Mouse (Mus musculus): ENCODE data around the gene Mphosph8. TPM values are rescaled to one million over a fixed set of nuclear protein-coding genes. Genes with fewer than 3 reads are reported as not detected.

Mphosph8 gene
- polyA plus RNA-seq, 1 experiment from 2014 or later, result 25.4 TPM

DNA sequence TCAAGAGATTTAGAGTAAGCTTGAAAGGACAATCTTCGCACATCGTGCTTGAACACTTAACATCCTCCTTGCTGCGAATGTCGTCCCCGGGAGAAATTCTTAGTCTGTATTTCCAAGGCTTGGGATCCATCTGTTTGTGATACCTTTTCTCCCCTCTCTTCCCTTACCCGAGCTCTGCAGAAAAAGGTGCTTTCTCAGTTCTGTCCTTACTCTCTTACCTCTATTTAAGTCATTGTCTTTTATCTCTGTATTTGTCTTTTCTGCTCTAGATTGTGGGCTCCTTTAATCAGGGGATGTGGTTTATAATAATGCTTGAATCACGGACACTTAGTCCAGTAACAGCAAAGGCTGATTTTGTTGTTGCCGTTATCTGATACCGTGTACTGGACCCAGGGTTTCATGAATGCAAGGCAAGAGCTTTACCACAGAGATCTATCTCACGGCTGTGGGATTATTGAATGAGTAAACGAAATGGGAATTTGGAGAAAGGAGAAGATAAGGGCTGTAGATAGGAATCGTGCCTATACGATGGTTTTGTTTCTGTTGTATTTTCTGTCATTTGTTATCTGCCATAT lies 1.1 kb downstream of the Mphosph8 start:
- no peak for ATAC-seq (replicated peaks; ENCODE audit: extremely low read depth, insufficient read depth, low FRiP score)
- H3K9ac ChIP-seq (ENCODE audit: low read length), result peak overlapping the region; percentile 93
- peak overlapping the region; percentile 93 for H3K27ac ChIP-seq (ENCODE audit: low read length)
- peaks cover 13% of the 10 kb centered on the region for H3K4me1 ChIP-seq (ENCODE audit: control insufficient read depth, insufficient read depth, low read length)
- 2% methylated on average over 13 of the region's 13 CpGs for WGBS
- H3K9me3 ChIP-seq (replicated peaks; ENCODE audit: control insufficient read depth, low read length), result no peaks in the 10 kb centered on the region
- H3K4me3 ChIP-seq (ENCODE audit: low read length), result peak overlapping the region; percentile 98
- H3K36me3 ChIP-seq (ENCODE audit: control insufficient read depth, insufficient read depth), result peaks cover 8% of the 10 kb centered on the region
- peak overlapping the region; percentile 91 for H3K4me2 ChIP-seq (ENCODE audit: low read depth, low read length)
- H3K27me3 ChIP-seq (ENCODE audit: control insufficient read depth, insufficient read depth, low read length), result no peaks in the 10 kb centered on the region

DNA sequence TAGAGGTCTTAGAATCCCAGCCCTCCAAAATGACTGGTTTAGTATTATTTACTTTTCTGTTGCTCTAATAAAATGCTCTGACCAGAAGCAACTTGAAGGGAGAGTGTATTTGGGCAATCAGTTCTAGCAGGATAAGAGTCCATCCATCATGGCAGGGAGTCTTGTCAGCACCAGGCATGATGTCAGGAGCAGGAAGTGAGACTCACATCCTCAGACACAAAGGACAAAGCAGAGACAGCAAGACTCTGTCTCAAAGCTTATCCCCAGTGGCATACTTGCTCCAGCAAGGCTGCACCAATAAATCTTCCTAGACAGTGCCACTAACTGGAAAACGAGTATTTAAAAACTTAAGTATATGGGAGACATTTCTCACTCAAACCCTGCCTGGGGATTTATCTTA lies 17.4 kb downstream of the Mphosph8 start:
- no peaks in the 10 kb centered on the region for H3K4me1 ChIP-seq (ENCODE audit: control insufficient read depth, insufficient read depth, low read length)
- H3K27me3 ChIP-seq (ENCODE audit: control insufficient read depth, insufficient read depth, low read length), result no peaks in the 10 kb centered on the region
- H3K9me3 ChIP-seq (replicated peaks; ENCODE audit: control insufficient read depth, low read length), result no peaks in the 10 kb centered on the region
- H3K36me3 ChIP-seq (ENCODE audit: control insufficient read depth, insufficient read depth), result peaks cover 58% of the 10 kb centered on the region
- 50% methylated on average over 1 of the region's 1 CpGs for WGBS
- no peak overlapping the region for H3K27ac ChIP-seq (ENCODE audit: low read length)
- no peak overlapping the region for H3K4me2 ChIP-seq (ENCODE audit: low read depth, low read length)
- H3K4me3 ChIP-seq (ENCODE audit: low read length), result no peak overlapping the region
- no peak overlapping the region for H3K9ac ChIP-seq (ENCODE audit: low read length)
- no peak for ATAC-seq (replicated peaks; ENCODE audit: extremely low read depth, insufficient read depth, low FRiP score)

DNA sequence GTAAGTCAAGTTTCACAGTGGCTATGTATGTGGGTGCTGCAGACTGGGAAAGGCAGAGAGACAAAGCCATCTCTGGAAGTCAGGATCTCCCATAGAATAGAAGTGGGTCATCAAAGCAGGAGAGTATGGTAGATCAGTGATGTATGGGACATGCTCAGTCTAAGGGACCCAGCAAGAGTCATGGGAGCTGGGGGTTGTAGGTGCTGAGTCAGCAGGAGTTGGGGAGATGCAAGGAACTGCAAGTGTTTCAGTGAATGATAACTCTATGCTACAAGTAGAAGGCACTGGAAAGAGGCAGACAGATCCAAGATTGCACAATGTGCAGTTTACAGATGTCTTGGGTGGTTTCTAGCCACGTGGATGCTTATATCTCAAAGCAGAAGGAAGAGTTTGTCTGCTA lies 21.1 kb downstream of the Mphosph8 start:
- H3K9ac ChIP-seq (ENCODE audit: low read length), result no peak overlapping the region
- ATAC-seq (replicated peaks; ENCODE audit: extremely low read depth, insufficient read depth, low FRiP score), result no peak
- H3K36me3 ChIP-seq (ENCODE audit: control insufficient read depth, insufficient read depth), result peaks cover 61% of the 10 kb centered on the region
- H3K27ac ChIP-seq (ENCODE audit: low read length), result no peak overlapping the region
- no peak overlapping the region for H3K4me2 ChIP-seq (ENCODE audit: low read depth, low read length)
- no peaks in the 10 kb centered on the region for H3K9me3 ChIP-seq (replicated peaks; ENCODE audit: control insufficient read depth, low read length)
- H3K4me3 ChIP-seq (ENCODE audit: low read length), result no peak overlapping the region
- no peaks in the 10 kb centered on the region for H3K4me1 ChIP-seq (ENCODE audit: control insufficient read depth, insufficient read depth, low read length)
- WGBS, result 80% methylated on average over 1 of the region's 1 CpGs
- no peaks in the 10 kb centered on the region for H3K27me3 ChIP-seq (ENCODE audit: control insufficient read depth, insufficient read depth, low read length)

DNA sequence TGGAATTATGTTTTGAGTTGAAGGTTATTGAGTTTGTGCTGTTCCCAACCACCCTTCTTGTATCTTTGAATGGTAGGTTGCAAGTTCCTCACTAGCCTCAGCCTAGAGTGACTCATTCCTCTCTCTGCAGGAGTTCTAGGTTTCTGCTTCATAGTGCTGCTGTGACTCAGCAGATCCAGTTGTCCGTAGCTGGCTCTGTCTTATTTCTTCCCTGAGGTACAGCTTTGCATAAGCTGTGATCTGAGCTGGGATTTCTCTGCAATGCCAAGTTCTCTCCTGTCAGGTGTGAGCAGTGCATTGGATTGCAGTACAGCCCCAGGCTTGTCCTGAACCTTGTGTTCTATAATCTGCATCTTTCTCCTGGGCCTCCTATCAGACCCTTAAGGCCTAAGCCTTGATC lies 21.7 kb downstream of the Mphosph8 start:
- Histone ChIP-seq H3K4me1 (ENCODE audit: control insufficient read depth, insufficient read depth, low read length) (no peaks in the 10 kb centered on the region), H3K27me3 (ENCODE audit: control insufficient read depth, insufficient read depth, low read length) (no peaks in the 10 kb centered on the region), H3K4me3 (ENCODE audit: low read length) (no peak overlapping the region), H3K36me3 (ENCODE audit: control insufficient read depth, insufficient read depth) (peaks cover 61% of the 10 kb centered on the region), H3K9me3 (replicated peaks; ENCODE audit: control insufficient read depth, low read length) (no peaks in the 10 kb centered on the region), H3K9ac (ENCODE audit: low read length) (no peak overlapping the region), H3K27ac (ENCODE audit: low read length) (no peak overlapping the region), H3K4me2 (ENCODE audit: low read depth, low read length) (no peak overlapping the region)
- no peak for ATAC-seq (replicated peaks; ENCODE audit: extremely low read depth, insufficient read depth, low FRiP score)
- WGBS, result 83% methylated on average over 1 of the region's 1 CpGs

DNA sequence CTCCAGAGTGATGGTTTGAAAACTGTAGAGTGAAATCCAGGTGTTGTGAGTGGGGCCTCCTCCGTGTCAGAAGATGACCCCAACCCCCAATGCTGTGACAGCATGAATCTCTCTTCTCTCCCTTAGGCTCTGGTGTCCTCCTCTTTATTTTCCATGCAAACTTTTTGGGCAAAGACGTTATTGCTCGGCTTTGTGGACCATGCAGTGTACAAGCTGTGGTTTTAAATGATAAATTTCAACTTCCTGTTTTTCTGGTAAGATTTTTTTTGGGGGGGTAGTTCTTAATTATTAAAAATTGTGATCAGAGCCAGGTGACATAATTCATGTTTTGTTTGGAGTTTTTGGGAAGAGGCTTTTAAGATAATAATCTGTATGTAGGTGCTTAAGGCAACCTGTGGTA lies 27.4 kb downstream of the Mphosph8 start:
- H3K27me3 ChIP-seq (ENCODE audit: control insufficient read depth, insufficient read depth, low read length), result no peaks in the 10 kb centered on the region
- H3K4me3 ChIP-seq (ENCODE audit: low read length), result no peak overlapping the region
- WGBS, result 83% methylated on average over 3 of the region's 3 CpGs
- no peak overlapping the region for H3K4me2 ChIP-seq (ENCODE audit: low read depth, low read length)
- H3K9me3 ChIP-seq (replicated peaks; ENCODE audit: control insufficient read depth, low read length), result no peaks in the 10 kb centered on the region
- peaks cover 4% of the 10 kb centered on the region; the same call in 1 of the 2 replicates for H3K4me1 ChIP-seq (ENCODE audit: control insufficient read depth, insufficient read depth, low read length)
- no peak for ATAC-seq (replicated peaks; ENCODE audit: extremely low read depth, insufficient read depth, low FRiP score)
- no peak overlapping the region for H3K9ac ChIP-seq (ENCODE audit: low read length)
- peaks cover 60% of the 10 kb centered on the region for H3K36me3 ChIP-seq (ENCODE audit: control insufficient read depth, insufficient read depth)
- H3K27ac ChIP-seq (ENCODE audit: low read length), result no peak overlapping the region

DNA sequence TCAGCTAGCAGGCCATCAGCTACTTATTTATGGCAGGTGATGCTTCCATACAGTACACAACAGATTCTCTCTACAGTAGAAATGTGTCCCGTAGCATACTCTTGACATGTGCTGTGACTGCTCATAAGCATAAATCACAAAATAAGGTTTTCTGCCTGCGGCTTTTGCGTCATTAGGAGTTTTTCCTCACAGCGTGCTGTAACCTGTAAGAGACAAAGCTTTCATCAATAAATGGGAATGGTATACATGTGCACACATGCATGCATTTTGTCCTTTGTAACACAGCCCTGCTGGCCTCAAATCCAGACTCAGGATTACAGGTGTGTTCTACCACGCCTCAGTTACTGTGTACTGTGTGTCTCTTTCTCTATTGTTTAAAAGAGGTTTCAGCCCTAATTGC lies 29.8 kb downstream of the Mphosph8 start:
- no peak for ATAC-seq (replicated peaks; ENCODE audit: extremely low read depth, insufficient read depth, low FRiP score)
- H3K27me3 ChIP-seq (ENCODE audit: control insufficient read depth, insufficient read depth, low read length), result no peaks in the 10 kb centered on the region
- WGBS, result 91% methylated on average over 5 of the region's 5 CpGs
- H3K4me2 ChIP-seq (ENCODE audit: low read depth, low read length), result no peak overlapping the region
- H3K36me3 ChIP-seq (ENCODE audit: control insufficient read depth, insufficient read depth), result peaks cover 54% of the 10 kb centered on the region
- H3K9ac ChIP-seq (ENCODE audit: low read length), result no peak overlapping the region
- no peak overlapping the region for H3K27ac ChIP-seq (ENCODE audit: low read length)
- no peaks in the 10 kb centered on the region for H3K9me3 ChIP-seq (replicated peaks; ENCODE audit: control insufficient read depth, low read length)
- H3K4me3 ChIP-seq (ENCODE audit: low read length), result no peak overlapping the region
- H3K4me1 ChIP-seq (ENCODE audit: control insufficient read depth, insufficient read depth, low read length), result peaks cover 4% of the 10 kb centered on the region; the same call in 1 of the 2 replicates

DNA sequence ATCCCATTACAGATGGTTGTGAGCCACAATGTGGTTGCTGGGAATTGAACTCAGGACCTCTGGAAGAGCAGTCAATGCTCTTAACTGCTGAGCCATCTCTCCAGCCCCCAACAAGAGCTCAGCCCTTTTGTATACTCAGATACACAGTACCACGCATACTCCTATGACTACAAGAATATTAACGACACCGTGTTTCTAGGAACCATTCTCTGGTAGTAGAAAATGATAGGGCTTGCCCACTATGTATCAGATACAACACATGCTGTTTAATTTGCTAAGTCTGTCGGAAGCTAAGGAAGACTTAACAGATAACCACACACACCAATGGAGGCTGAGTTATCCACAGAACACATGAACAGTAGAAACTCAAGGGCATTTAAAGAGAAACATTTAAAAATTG lies 34.6 kb downstream of the Mphosph8 start:
- Histone ChIP-seq H3K4me3 (ENCODE audit: low read length) (no peak overlapping the region), H3K9me3 (replicated peaks; ENCODE audit: control insufficient read depth, low read length) (no peaks in the 10 kb centered on the region), H3K27ac (ENCODE audit: low read length) (no peak overlapping the region), H3K4me1 (ENCODE audit: control insufficient read depth, insufficient read depth, low read length) (peaks cover 12% of the 10 kb centered on the region), H3K4me2 (ENCODE audit: low read depth, low read length) (no peak overlapping the region), H3K36me3 (ENCODE audit: control insufficient read depth, insufficient read depth) (peaks cover 25% of the 10 kb centered on the region), H3K27me3 (ENCODE audit: control insufficient read depth, insufficient read depth, low read length) (no peaks in the 10 kb centered on the region), H3K9ac (ENCODE audit: low read length) (no peak overlapping the region)
- WGBS, result 90% methylated on average over 4 of the region's 4 CpGs
- no peak for ATAC-seq (replicated peaks; ENCODE audit: extremely low read depth, insufficient read depth, low FRiP score)

DNA sequence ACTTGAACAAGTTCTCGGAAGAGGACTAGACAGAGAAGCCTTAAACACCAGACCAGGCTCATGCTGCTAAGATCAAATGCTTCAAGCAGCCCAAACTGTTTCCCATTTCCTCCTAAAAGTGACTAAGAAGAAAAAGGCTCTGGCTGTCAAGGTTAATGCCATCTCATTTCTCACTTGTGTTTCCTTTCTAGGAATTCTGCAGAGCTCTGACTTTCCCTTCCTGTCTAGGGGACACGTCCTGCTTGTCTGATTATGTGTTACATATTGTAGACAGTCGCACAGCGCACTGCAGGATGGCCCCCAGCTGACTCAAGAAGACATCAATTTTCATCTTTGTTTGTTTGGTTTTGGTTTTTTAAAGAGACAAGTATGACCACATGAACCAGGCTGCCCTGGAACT lies 37.6 kb downstream of the Mphosph8 start:
- no peak overlapping the region for H3K4me3 ChIP-seq (ENCODE audit: low read length)
- WGBS, result 57% methylated on average over 4 of the region's 4 CpGs
- no peak for ATAC-seq (replicated peaks; ENCODE audit: extremely low read depth, insufficient read depth, low FRiP score)

DNA sequence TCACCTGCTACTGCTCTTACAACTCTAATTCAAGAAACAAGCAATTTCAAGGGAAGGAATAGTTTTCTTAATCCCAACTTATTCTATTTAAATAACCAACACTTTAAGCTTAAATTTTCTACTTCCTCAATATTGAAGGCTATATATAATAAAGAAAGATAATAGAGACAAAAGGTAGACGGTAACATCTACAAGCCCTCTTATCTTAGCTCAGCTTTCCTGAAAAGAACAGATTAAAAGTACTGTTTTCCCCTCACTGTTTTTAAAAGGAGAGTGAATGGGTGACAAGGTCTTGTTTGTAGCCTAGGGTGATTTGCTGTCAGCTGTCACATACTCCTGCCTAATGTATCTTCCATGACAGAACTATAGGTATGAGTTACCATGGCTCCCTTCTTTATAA lies 58.4 kb downstream of the Mphosph8 start:
- H3K27me3 ChIP-seq (ENCODE audit: control insufficient read depth, insufficient read depth, low read length), result no peaks in the 10 kb centered on the region

More for the DNA sequence above, 37.6 kb downstream of the Mphosph8 start:
- H3K27ac ChIP-seq (ENCODE audit: low read length), result no peak overlapping the region
- peaks cover 12% of the 10 kb centered on the region for H3K4me1 ChIP-seq (ENCODE audit: control insufficient read depth, insufficient read depth, low read length)
- no peak overlapping the region for H3K4me2 ChIP-seq (ENCODE audit: low read depth, low read length)
- no peak overlapping the region for H3K9ac ChIP-seq (ENCODE audit: low read length)
- no peaks in the 10 kb centered on the region for H3K27me3 ChIP-seq (ENCODE audit: control insufficient read depth, insufficient read depth, low read length)
- H3K36me3 ChIP-seq (ENCODE audit: control insufficient read depth, insufficient read depth), result peaks cover 10% of the 10 kb centered on the region
- H3K9me3 ChIP-seq (replicated peaks; ENCODE audit: control insufficient read depth, low read length), result no peaks in the 10 kb centered on the region

More for the DNA sequence above, 58.4 kb downstream of the Mphosph8 start:
- Histone ChIP-seq H3K9ac (ENCODE audit: low read length) (no peak overlapping the region), H3K9me3 (replicated peaks; ENCODE audit: control insufficient read depth, low read length) (no peaks in the 10 kb centered on the region), H3K27ac (ENCODE audit: low read length) (no peak overlapping the region), H3K4me2 (ENCODE audit: low read depth, low read length) (no peak overlapping the region), H3K4me1 (ENCODE audit: control insufficient read depth, insufficient read depth, low read length) (no peaks in the 10 kb centered on the region), H3K4me3 (ENCODE audit: low read length) (no peak overlapping the region), H3K36me3 (ENCODE audit: control insufficient read depth, insufficient read depth) (0 out of 2 replicates have a peak, but pooled peaks cover 5% of the 10 kb centered on the region)
- 65% methylated on average over 1 of the region's 1 CpGs for WGBS
- ATAC-seq (replicated peaks; ENCODE audit: extremely low read depth, insufficient read depth, low FRiP score), result no peak

Measured in heart, embryonic 16.5 days (tissue).